Mouse (Mus musculus): Measurements from ENCODE around the gene Gm21256.
"Not testable (repeated sequence)": the region's sequence is repeated elsewhere in the genome, so short reads cannot be mapped to it uniquely, and the experiment has no call there.

Gm21256 gene

GRCm38 (mm10) chrY:47450660-47451059 is at the start of gene Gm21256:
Gene Gm21256, plus strand, starts transcription at chrY:47450960.
- not testable (repeated sequence) for DNase-seq (ENCODE audit: inconsistent ontology term)
